Mouse (Mus musculus) urinary bladder, postnatal 10 days (tissue): ENCODE results near the gene Cpsf6.
"Not testable (repeated sequence)": the region's sequence is repeated elsewhere in the genome, so short reads cannot be mapped to it uniquely, and the experiment has no call there.

Source experiments
- DNase-seq: peaks from one replicate; pipeline ENCODE4 v3.0.0; 2022; ENCODE audit warnings: low spot score

Cpsf6 gene

GRCm38 (mm10) chr10:117399839-117400238, 20.0 kb upstream of the Cpsf6 start:
- no peak for DNase-seq

DNA sequence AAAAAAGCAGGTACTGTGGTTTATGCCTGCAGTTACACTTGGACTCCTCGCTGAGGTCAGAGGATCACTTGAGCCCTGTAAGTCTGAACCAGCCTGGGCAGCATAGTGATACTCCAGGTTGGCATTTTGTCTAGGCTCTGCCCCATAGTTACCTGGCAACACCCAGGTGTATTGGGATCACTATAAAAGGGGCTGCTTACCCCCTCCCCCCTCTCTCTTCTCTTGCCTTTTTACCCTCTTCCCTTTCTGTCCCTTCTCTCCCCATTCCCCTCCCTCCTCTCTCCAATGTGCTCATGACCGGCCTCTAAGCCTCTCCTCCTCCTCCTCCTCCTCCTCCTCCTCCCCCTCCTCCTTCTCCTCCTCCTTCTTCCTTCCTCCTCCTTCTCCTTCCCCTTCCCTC, 19.4 kb upstream of the Cpsf6 start:
- no peak for DNase-seq

DNA sequence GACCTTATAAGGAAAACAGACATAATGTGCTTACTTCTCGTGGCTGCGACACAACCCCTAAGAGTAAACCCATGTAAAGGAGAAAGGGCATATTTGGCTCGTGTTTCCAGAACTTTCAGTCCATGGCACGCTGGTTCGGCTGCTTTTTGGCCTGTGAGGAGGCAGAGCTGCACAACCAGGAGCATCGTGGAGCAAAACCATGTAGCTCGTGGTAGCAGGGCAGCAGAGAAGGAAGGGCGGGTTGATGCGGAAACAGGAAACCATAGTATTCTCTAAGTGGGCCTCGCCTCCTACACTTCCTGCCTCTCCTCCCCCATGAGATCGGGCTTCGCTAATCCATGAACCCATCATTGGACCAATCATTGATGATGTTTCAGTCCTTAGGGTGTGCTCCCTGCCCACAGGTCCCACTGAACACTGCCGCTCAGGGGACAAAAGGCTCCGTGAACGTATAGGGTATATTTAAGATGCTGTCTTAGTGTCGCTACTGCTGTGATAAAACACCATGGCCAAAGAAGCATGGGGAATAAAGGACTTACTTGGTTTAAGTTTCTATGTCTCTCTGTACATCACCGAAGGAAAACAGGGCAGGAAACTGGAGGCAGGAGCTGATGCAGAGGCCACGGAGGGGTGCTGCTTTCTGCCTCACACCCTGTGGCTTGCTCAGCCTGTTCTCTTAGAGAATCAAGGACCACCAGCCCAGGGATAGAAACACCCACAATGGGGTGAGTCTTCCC, 18.4 kb upstream of the Cpsf6 start:
- DNase-seq = no peak

DNA sequence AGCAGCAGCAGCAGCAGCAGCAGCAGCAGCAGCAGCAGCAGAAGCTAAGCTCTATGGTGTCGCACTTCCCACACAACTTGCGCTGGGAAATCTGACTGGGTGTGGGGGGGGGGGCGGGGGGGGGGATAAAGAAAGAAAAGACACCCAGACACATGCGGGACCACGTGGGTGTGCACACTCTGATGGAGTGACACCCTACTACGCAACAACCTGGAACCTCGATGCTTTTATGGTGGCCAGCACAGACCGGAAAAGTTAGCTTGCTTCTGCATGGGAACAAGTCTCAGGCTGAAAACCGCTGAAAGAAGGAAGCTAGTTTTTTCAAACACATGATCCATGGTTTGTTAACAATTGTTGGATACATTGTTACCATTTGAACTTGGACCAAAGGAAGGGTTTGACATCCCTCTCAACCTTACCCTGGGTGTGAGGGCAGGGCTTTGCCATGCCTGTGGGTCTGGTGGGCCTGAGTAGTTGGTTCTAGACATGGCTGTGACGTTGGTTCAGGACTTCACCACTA, 17.4 kb upstream of the Cpsf6 start:
- no peak for DNase-seq

- DNase-seq = no peak
Observed at GRCm38 (mm10) chr10:117396386-117397048, 16.7 kb upstream of the Cpsf6 start.

- no peak for DNase-seq
Observed at GRCm38 (mm10) chr10:117395801-117396200, 16.0 kb upstream of the Cpsf6 start.

DNA sequence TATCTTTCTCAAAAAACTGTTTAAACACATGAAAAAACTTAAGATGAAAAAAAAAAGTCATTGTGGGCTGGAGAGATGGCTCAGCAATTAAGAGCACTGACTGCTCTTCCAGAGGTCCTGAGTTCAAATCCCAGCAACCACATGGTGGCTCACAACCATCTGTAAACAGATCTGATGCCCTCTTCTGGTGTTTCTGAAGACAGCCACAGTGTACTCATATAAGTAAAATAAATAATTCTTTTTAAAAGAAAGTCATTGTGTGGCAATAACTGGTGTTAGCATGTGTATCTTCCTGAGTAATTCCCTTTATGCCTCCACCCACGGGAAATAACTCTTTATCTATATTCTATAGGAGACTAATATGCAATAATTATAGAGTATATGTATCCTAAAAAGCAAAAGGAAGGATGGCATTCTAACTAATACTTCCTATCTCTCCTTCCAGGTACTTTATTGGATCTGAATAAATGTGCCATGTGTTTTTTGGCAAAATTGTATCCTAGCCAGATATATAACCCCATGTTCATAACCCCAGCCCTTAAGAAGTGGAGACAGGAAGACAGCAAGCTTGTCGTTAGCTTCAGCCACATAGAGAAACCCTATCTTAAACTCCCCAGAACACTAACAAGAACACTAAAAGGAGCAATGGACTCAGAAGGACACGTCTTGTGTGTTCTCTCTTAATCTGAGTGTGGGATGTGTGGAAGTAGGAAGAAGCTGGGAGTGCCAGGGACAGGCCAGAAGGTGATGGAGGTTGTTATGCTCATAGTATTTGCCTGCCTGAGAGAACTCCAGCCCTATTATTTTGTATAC, 15.1 kb upstream of the Cpsf6 start:
- DNase-seq = no peak

- no peak for DNase-seq
Observed at GRCm38 (mm10) chr10:117393891-117394395, 14.1 kb upstream of the Cpsf6 start.

- DNase-seq = no peak
Observed at GRCm38 (mm10) chr10:117393196-117393890, 13.5 kb upstream of the Cpsf6 start.

DNA sequence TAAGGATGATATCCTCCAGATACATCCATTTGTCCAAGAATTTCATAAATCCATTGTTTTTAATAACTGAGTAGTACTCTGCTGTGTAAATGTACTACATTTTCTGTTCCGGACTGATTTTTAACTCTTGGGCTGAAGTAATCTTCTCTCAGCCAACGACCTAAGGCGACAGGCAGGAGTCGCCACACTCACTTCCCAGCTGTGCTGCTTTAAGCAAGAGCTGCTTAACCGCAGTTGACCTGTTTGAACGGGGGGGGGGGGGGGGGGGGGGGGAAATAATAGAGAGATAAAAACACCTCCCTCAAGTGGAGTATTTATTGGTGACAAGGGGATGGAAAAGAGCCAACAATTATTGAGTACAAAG, 13.0 kb upstream of the Cpsf6 start:
- no peak for DNase-seq

GRCm38 (mm10) chr10:117392397-117392796, 12.6 kb upstream of the Cpsf6 start:
- DNase-seq = not testable (repeated sequence)

DNA sequence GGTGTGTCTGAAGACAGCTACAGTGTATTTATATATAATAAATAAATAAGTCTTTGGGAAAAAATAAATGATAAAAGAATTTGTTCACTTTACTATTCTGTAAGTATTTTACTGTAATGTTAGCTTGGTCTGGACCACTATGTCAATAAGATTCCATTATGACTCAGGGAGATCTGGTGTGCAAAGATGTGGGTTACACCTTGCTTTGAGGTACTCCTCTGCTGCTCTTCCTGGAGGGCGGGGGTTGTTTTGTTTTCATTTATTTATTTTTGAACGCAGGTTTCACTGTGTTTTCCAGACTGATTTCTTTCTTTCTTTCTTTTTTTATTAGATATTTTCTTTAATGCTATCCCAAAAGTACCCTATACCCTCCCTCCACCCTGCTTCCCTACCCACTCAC, 12.0 kb upstream of the Cpsf6 start:
- no peak for DNase-seq

- DNase-seq = no peak
Observed at GRCm38 (mm10) chr10:117391057-117391456, 11.2 kb upstream of the Cpsf6 start.

GRCm38 (mm10) chr10:117389904-117390875, 10.4 kb upstream of the Cpsf6 start:
- DNase-seq = no peak

DNA sequence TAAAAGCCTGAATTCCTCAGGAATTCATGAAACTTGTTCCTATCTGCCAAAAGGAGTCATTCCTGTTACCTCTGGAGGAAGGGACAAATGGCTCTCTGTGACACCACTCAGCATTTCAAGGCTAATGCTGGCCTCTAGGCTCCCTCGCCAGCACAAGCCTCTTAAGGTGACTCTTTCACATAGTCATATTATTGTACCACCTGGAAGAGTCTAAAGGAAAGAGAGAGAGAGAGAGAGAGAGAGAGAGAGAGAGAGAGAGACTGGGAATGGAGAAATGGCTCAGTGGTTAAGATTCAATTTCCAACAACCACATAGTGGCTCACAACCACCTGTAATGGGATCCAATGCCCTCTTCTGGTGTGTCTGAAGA, 9.5 kb upstream of the Cpsf6 start:
- no peak for DNase-seq

GRCm38 (mm10) chr10:117388637-117389370, 9.0 kb upstream of the Cpsf6 start:
- no peak for DNase-seq

DNA sequence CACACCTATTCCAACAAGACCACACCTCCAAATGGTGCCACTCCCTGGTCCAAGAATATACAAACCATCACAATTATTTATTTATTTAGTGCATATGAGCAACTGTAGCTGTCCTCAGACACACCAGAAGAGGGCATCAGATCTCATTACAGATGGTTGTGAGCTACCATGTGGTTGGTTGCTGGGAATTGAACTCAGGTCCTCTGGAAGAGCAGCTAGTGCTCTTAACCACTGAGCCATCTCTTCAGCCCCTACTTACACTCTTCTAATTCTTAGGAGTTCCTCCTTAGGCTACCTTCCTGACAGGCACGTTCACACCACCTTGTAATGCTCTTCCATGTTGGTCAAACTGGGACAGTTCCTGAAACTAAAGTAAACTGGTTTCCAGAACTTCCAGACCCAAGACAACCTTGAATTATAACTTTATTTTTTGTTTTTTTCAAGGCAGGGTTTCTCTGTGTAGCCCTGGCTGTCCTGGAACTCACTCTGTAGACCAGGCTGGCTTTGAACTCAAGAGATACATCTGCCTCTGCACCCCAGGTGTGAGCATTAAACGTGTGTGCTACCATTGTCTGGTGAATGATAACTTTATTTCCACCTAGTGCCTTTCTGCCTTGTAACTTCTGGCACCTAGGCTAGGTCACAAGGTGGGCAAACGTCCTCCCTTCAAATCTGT, 8.3 kb upstream of the Cpsf6 start:
- DNase-seq = not testable (repeated sequence)

GRCm38 (mm10) chr10:117386981-117387380, 7.2 kb upstream of the Cpsf6 start:
- DNase-seq = no peak

DNA sequence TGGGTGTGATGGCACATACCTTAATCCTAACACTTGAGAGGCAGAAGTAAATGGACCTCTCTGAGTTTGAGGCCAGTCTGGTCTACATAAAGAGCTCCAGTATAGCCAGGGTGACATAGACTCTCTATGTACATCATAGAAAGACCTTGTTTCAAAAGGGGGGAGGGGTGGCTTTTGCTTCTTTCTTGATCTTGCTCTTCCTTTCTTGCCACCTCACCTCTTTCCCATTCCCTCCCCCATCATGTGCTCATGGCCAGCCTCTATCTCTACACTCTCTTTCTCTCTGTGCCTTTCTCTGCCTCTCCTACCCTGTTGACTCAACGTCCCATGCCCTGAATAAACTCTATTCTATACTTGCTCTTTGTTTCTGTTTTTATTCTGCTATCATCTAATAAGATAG, 6.4 kb upstream of the Cpsf6 start:
- no peak for DNase-seq

GRCm38 (mm10) chr10:117385431-117385830, 5.6 kb upstream of the Cpsf6 start:
- no peak for DNase-seq
